Mouse (Mus musculus) brain, embryonic 14.5 days (tissue): ENCODE results near the gene Smarca2.

ENCODE experiments used
- CTCF ChIP-seq: fragments of 200-500 bp; IDR thresholded peaks from 2 replicates; pipeline ENCODE4 v1.5.1; 2012; ENCODE audit warnings: inconsistent platforms, mild to moderate bottlenecking, moderate library complexity, borderline replicate concordance; ENCODE audit not compliant: insufficient read depth, insufficient read length; ENCODE audit errors: extremely low read depth
- POLR2A ChIP-seq: fragments of 200-500 bp; IDR thresholded peaks from 2 replicates; pipeline ENCODE4 v1.6.1; 2012; ENCODE audit warnings: mild to moderate bottlenecking, inconsistent platforms, borderline replicate concordance; ENCODE audit not compliant: poor library complexity, insufficient read depth, insufficient read length, severe bottlenecking; ENCODE audit errors: extremely low read depth

- TF ChIP-seq CTCF (no peak), POLR2A (no peak)
Measured at GRCm38 (mm10) chr19:26603906-26604754, 720 bp upstream of the Smarca2 start.
